Mouse (Mus musculus): Measurements from ENCODE around the gene Tmprss5. TPM values are rescaled to one million over a fixed set of nuclear protein-coding genes. Genes with fewer than 3 reads are reported as not detected.

Gene Tmprss5
- total and polyA plus RNA-seq, 3 experiments, result 0.29 to 2.7 (median 0.52) TPM

Other genes starting within 250 kb of the Tmprss5 start
- gene Zbtb16, start 245.0 kb upstream of the Tmprss5 start, total RNA-seq (2021), result 10 to 100 TPM; 25.6 to 73.3 TPM
- 17.7 and 20.4 TPM in 2 replicates for gene Zbtb16, start 245.0 kb upstream of the Tmprss5 start, polyA plus RNA-seq (2012; rRNA removed)
- gene Htr3a, start 170.2 kb upstream of the Tmprss5 start, total RNA-seq (2021), result 1 to 10 TPM; 4.6 to 5.1 TPM
- 6.8 and 7.1 TPM in 2 replicates for gene Htr3a, start 170.2 kb upstream of the Tmprss5 start, polyA plus RNA-seq (2012; rRNA removed)
- gene Htr3b, start 116.3 kb upstream of the Tmprss5 start, total RNA-seq (2021), result under 1 TPM; 0.14 to 0.55 TPM
- 0.13 and 0.65 TPM in 2 replicates for gene Htr3b, start 116.3 kb upstream of the Tmprss5 start, polyA plus RNA-seq (2012; rRNA removed)
- gene Usp28, start 95.9 kb upstream of the Tmprss5 start, total RNA-seq (2021), result 10 to 100 TPM; 10.7 to 11.2 TPM
- 6.6 and 6.9 TPM in 2 replicates for gene Usp28, start 95.9 kb upstream of the Tmprss5 start, polyA plus RNA-seq (2012; rRNA removed)
- 10 to 100 TPM; 15.3 to 17.3 TPM for gene Zw10, start 25.6 kb upstream of the Tmprss5 start, total RNA-seq (2021)
- gene Zw10, start 25.6 kb upstream of the Tmprss5 start, polyA plus RNA-seq (2012; rRNA removed), result 2.7 and 3.7 TPM in 2 replicates
- gene Gm4894, start 169.3 kb downstream of the Tmprss5 start, total RNA-seq (2021), result not detected
- not detected in 2 replicates for gene Gm4894, start 169.3 kb downstream of the Tmprss5 start, polyA plus RNA-seq (2012; rRNA removed)